8 mouse cellular contexts compared by ENCODE assay signal in genomic region chr3:32317165-32317900, GRCm38 (mm10). TPM values are rescaled to one million over a fixed set of nuclear protein-coding genes. Genes with fewer than 3 reads are reported as not detected.
DNase-seq lines count a peak whose midpoint lies in the region; ATAC-seq lines count a peak whose summit lies in the region.

No protein-coding gene starts in this region.

- no peaks in the 10 kb centered on the region for H3K36me3 ChIP-seq in heart, embryonic 11.5 days (ENCODE audit: control insufficient read depth, insufficient read depth, low read length)
- H3K36me3 ChIP-seq in forebrain, embryonic 11.5 days (ENCODE audit: control insufficient read depth, insufficient read depth, low read length) = no peaks in the 10 kb centered on the region
- no peaks in the 10 kb centered on the region for H3K36me3 ChIP-seq in intestine, embryonic 14.5 days (ENCODE audit: control insufficient read depth, insufficient read depth, low read length)
- no peaks in the 10 kb centered on the region for H3K36me3 ChIP-seq in midbrain, embryonic 16.5 days (ENCODE audit: control insufficient read depth, insufficient read depth, low read length)

- no peak overlapping the region for H3K27ac ChIP-seq in heart, embryonic 11.5 days (ENCODE audit: low read depth, low read length)
- H3K27ac ChIP-seq in forebrain, embryonic 11.5 days (ENCODE audit: low read depth, low read length) = no peak overlapping the region
- H3K27ac ChIP-seq in intestine, embryonic 14.5 days (ENCODE audit: low read depth) = no peak overlapping the region
- no peak overlapping the region for H3K27ac ChIP-seq in midbrain, embryonic 16.5 days (ENCODE audit: low read length)

- H3K27me3 ChIP-seq in heart, embryonic 11.5 days (ENCODE audit: control insufficient read depth, insufficient read depth, low read length) = no peaks in the 10 kb centered on the region
- H3K27me3 ChIP-seq in forebrain, embryonic 11.5 days (ENCODE audit: control insufficient read depth, insufficient read depth, low read length) = no peaks in the 10 kb centered on the region
- no peaks in the 10 kb centered on the region for H3K27me3 ChIP-seq in intestine, embryonic 14.5 days (replicated peaks; ENCODE audit: control insufficient read depth, insufficient read depth, low read length)
- H3K27me3 ChIP-seq in midbrain, embryonic 16.5 days (ENCODE audit: control insufficient read depth, insufficient read depth, low read depth, low read length) = no peaks in the 10 kb centered on the region; the same call in 1 of the 2 replicates

- H3K4me3 ChIP-seq in heart, embryonic 11.5 days (ENCODE audit: low read depth, low read length) = no peak overlapping the region
- no peak overlapping the region for H3K4me3 ChIP-seq in forebrain, embryonic 11.5 days (ENCODE audit: low read depth, low read length)
- no peak overlapping the region for H3K4me3 ChIP-seq in intestine, embryonic 14.5 days (ENCODE audit: low read depth, low read length)
- H3K4me3 ChIP-seq in midbrain, embryonic 16.5 days (ENCODE audit: low read depth, low read length) = no peak overlapping the region

- H3K9ac ChIP-seq in heart, embryonic 11.5 days (ENCODE audit: low read depth, low read length) = no peak overlapping the region
- H3K9ac ChIP-seq in forebrain, embryonic 11.5 days (ENCODE audit: low read length) = no peak overlapping the region
- no peak overlapping the region for H3K9ac ChIP-seq in intestine, embryonic 14.5 days (ENCODE audit: low read length)
- H3K9ac ChIP-seq in midbrain, embryonic 16.5 days (ENCODE audit: low read depth, low read length) = no peak overlapping the region

- ATAC-seq in heart, embryonic 11.5 days (replicated peaks; ENCODE audit: insufficient number of reproducible peaks, low FRiP score, low TSS enrichment) = no peak
- peak; percentile 65; the same call in 1 of the 2 replicates for ATAC-seq in forebrain, embryonic 11.5 days (replicated peaks; ENCODE audit: low FRiP score)
- 0 out of 2 replicates have a peak, but pooled peaks have one; percentile 58 for ATAC-seq in intestine, embryonic 14.5 days (replicated peaks; ENCODE audit: low FRiP score, low TSS enrichment, low read depth)
- ATAC-seq in midbrain, embryonic 16.5 days = peak; percentile 93

- intact Hi-C loops in left cerebral cortex, postnatal 14 days (cut with DNase I) = loop anchor here (5.0 kb wide), 2 partner anchors 525 to 1170 kb away; partner anchors contain the start of gene Cldn11

- no peak for DNase-seq in heart, adult 9 months (ENCODE audit: low spot score in 2 of 2)
- DNase-seq in adrenal gland, postnatal 14 days = peak; percentile 63
- DNase-seq in forebrain, embryonic 11.5 days (ENCODE audit: low spot score) = no peak
- peak; percentile 61 for DNase-seq in intestine, embryonic 14.5 days (ENCODE audit: low spot score)
- peak; percentile 66 to 69 for DNase-seq in left cerebral cortex, postnatal 14 days (ENCODE audit: low spot score in 2 of 2)
- peak; percentile 53 for DNase-seq in thymus, postnatal 4 days

- H3K4me1 ChIP-seq in heart, embryonic 11.5 days (ENCODE audit: control insufficient read depth, insufficient read depth, low read length) = no peaks in the 10 kb centered on the region
- H3K4me1 ChIP-seq in forebrain, embryonic 11.5 days (replicated peaks; ENCODE audit: control insufficient read depth, insufficient read depth, low read length) = no peaks in the 10 kb centered on the region
- peaks cover 5% of the 10 kb centered on the region; the same call in 1 of the 2 replicates for H3K4me1 ChIP-seq in intestine, embryonic 14.5 days (replicated peaks; ENCODE audit: control insufficient read depth, insufficient read depth, low read length)
- no peaks in the 10 kb centered on the region for H3K4me1 ChIP-seq in midbrain, embryonic 16.5 days (ENCODE audit: control insufficient read depth, insufficient read depth, low read length)

- 24% methylated on average over 12 of the region's 12 CpGs for WGBS in heart, embryonic 11.5 days (ENCODE audit: insufficient replicate concordance)
- WGBS in forebrain, embryonic 11.5 days = 22% methylated on average over 12 of the region's 12 CpGs
- WGBS in intestine, embryonic 14.5 days = 26% methylated on average over 12 of the region's 12 CpGs
- 23% methylated on average over 12 of the region's 12 CpGs for WGBS in midbrain, embryonic 16.5 days

- H3K4me2 ChIP-seq in heart, embryonic 11.5 days = peak overlapping the region; percentile 11; the same call in 1 of the 2 replicates
- no peak overlapping the region for H3K4me2 ChIP-seq in forebrain, embryonic 11.5 days (ENCODE audit: low read depth, low read length, severe bottlenecking)
- H3K4me2 ChIP-seq in intestine, embryonic 14.5 days (ENCODE audit: low read length) = no peak overlapping the region
- peak overlapping the region; percentile 29; the same call in 1 of the 2 replicates for H3K4me2 ChIP-seq in midbrain, embryonic 16.5 days (ENCODE audit: low read length)

- H3K9me3 ChIP-seq in heart, embryonic 11.5 days (replicated peaks; ENCODE audit: control insufficient read depth, low read length) = no peaks in the 10 kb centered on the region
- H3K9me3 ChIP-seq in forebrain, embryonic 11.5 days (ENCODE audit: control insufficient read depth, low read length) = no peaks in the 10 kb centered on the region
- no peaks in the 10 kb centered on the region for H3K9me3 ChIP-seq in intestine, embryonic 14.5 days (ENCODE audit: control insufficient read depth, low read length)
- no peaks in the 10 kb centered on the region for H3K9me3 ChIP-seq in midbrain, embryonic 16.5 days (replicated peaks; ENCODE audit: control insufficient read depth, low read length, poor library complexity, severe bottlenecking)

RNA-seq across cellular contexts. Expression of gene Zmat3, which starts 48.5 kb away (rescaled TPM):
- 5.3 and 5.8 TPM in 2 replicates for polyA plus RNA-seq in heart, embryonic 11.5 days (2014; fragmentation: Nextera tagmentation; extraction: Ambion mirVana)
- total RNA-seq in adrenal gland, postnatal 14 days (2021) = 15.9 and 16.7 TPM in 2 replicates
- 10.8 and 11.5 TPM in 2 replicates for polyA plus RNA-seq in forebrain, embryonic 11.5 days (2014; fragmentation: Nextera tagmentation; extraction: Ambion mirVana)
- 5.9 and 7.7 TPM in 2 replicates for polyA plus RNA-seq in intestine, embryonic 14.5 days (2014; fragmentation: Nextera tagmentation; extraction: Ambion mirVana)
- total RNA-seq in left cerebral cortex, postnatal 14 days (2021) = 100 to 1,000 TPM; 104 to 117 TPM
- 6.3 and 6.5 TPM in 2 replicates for polyA plus RNA-seq in midbrain, embryonic 16.5 days (2015; fragmentation: Nextera tagmentation; extraction: Ambion mirVana)

Comparison
In these comparisons a context has a peak if more than half of its experiments do, and no peak if none do; other contexts are left out.
1. H3K4me2 ChIP-seq: peak in heart, embryonic 11.5 days (single experiment) and midbrain, embryonic 16.5 days (single experiment); none in forebrain, embryonic 11.5 days (single experiment) and intestine, embryonic 14.5 days (single experiment).
2. DNase-seq: peak in adrenal gland, postnatal 14 days (single experiment), intestine, embryonic 14.5 days (single experiment), left cerebral cortex, postnatal 14 days (2 of 2) and thymus, postnatal 4 days (single experiment); none in heart, adult 9 months (0 of 2) and forebrain, embryonic 11.5 days (single experiment).